Mouse (Mus musculus) myocyte (in vitro differentiated cells): ENCODE results near the gene Zfp109.

ENCODE experiments used
- CEBPB ChIP-seq: IDR thresholded peaks from 2 replicates; pipeline ENCODE4 v1.6.1; 2011; ENCODE audit warnings: mild to moderate bottlenecking, moderate library complexity; ENCODE audit not compliant: poor library complexity, insufficient read depth, severe bottlenecking
- E2F4 ChIP-seq: IDR thresholded peaks from one replicate; pipeline ENCODE4 v1.6.1; 2011; ENCODE audit warnings: mild to moderate bottlenecking, control low read depth, moderate library complexity; ENCODE audit not compliant: insufficient read depth
- MAX ChIP-seq: IDR thresholded peaks from one replicate; pipeline ENCODE4 v1.6.1; 2011; ENCODE audit warnings: low read depth, mild to moderate bottlenecking, control low read depth
- MYOD1 ChIP-seq, 3 experiments: IDR thresholded peaks; one replicate each; pipeline ENCODE4 v1.6.1; 2011; ENCODE audit warnings: control low read depth in 2 of 3, low read depth in 2 of 3, mild to moderate bottlenecking in 2 of 3, moderate library complexity in 1 of 3; ENCODE audit not compliant: insufficient read length in 2 of 3, control insufficient read depth in 1 of 3
- MYOG ChIP-seq, 3 experiments: IDR thresholded peaks; one replicate each; pipeline ENCODE4 v1.6.1; 2011; ENCODE audit warnings: control low read depth in 2 of 3, low read depth in 2 of 3, mild to moderate bottlenecking in 2 of 3; ENCODE audit not compliant: insufficient read length in 2 of 3, control insufficient read depth in 1 of 3, insufficient read depth in 1 of 3
- POLR2A ChIP-seq: IDR thresholded peaks from one replicate; pipeline ENCODE4 v1.6.1; 2011; ENCODE audit warnings: low read depth, mild to moderate bottlenecking, control low read depth, moderate library complexity; ENCODE audit not compliant: insufficient read length
- POLR2AphosphoS2 ChIP-seq: IDR thresholded peaks from one replicate; pipeline ENCODE4 v1.6.1; 2011; ENCODE audit warnings: low read depth, control low read depth; ENCODE audit not compliant: insufficient read length
- REST ChIP-seq: IDR thresholded peaks from one replicate; pipeline ENCODE4 v1.6.1; 2011; ENCODE audit warnings: mild to moderate bottlenecking, control low read depth, moderate library complexity; ENCODE audit not compliant: insufficient read depth, insufficient read length
- SRF ChIP-seq: IDR thresholded peaks from one replicate; pipeline ENCODE4 v1.6.1; 2011; ENCODE audit warnings: low read depth; ENCODE audit not compliant: control insufficient read depth, insufficient read length
- TCF12 ChIP-seq: IDR thresholded peaks from one replicate; pipeline ENCODE4 v1.6.1; 2011; ENCODE audit warnings: mild to moderate bottlenecking, control low read depth; ENCODE audit not compliant: poor library complexity, insufficient read depth, severe bottlenecking
- TCF3 ChIP-seq: IDR thresholded peaks from one replicate; pipeline ENCODE4 v1.6.1; 2011; ENCODE audit warnings: low read depth, control low read depth; ENCODE audit not compliant: insufficient read length
- USF1 ChIP-seq: IDR thresholded peaks from one replicate; pipeline ENCODE4 v1.6.1; 2011; ENCODE audit warnings: low read depth, mild to moderate bottlenecking, control low read depth, moderate library complexity

GRCm38 (mm10) chr7:24269667-24270287 lies 32.4 kb upstream of the Zfp109 start:
- TF ChIP-seq POLR2A: no peak
- TF ChIP-seq CEBPB: no peak
- TF ChIP-seq MYOG (IDR thresholded peaks at IDR 0.05; ENCODE audit: control insufficient read depth in 1 of 3, insufficient read depth in 1 of 3, insufficient read length in 2 of 3, low read depth in 2 of 3): no peak
- TF ChIP-seq TCF12: no peak
- no peak for TF ChIP-seq SRF
- no peak for TF ChIP-seq MYOD1 (IDR thresholded peaks at IDR 0.05; ENCODE audit: control insufficient read depth in 1 of 3, insufficient read length in 2 of 3, low read depth in 2 of 3)
- no peak for TF ChIP-seq MAX
- no peak for TF ChIP-seq E2F4
- TF ChIP-seq POLR2AphosphoS2: no peak
- no peak for TF ChIP-seq USF1
- TF ChIP-seq REST: no peak
- no peak for TF ChIP-seq TCF3
